Mouse (Mus musculus) left cerebral cortex, adult 6 months (tissue): ENCODE measurements around the gene Zfy1. TPM values are rescaled to one million over a fixed set of nuclear protein-coding genes. Genes with fewer than 3 reads are reported as not detected.

Source experiments
- long read RNA-seq, 2 experiments: library from polyadenylated mRNA; unstranded; transcript quantifications; one replicate each; pipeline ENCODE4 v2.0.0; 2019 to 2020
- polyA plus RNA-seq: library from polyadenylated mRNA; unstranded; fragments of <200 nt; fragmentation: Nextera tagmentation; gene quantifications from 2 replicates; pipeline ENCODE4 v1.2.3, GENCODE M21; 2021

Gene Zfy1
- not detected in 2 replicates for polyA plus RNA-seq
- long read RNA-seq, experiment 1 = 0 reads
- long read RNA-seq, experiment 2 = 0 reads

GRCm38 (mm10) chrY:797309-797708, at the start of gene Zfy1:
Gene Zfy1 (minus strand): TSS chrY:797409.

DNA sequence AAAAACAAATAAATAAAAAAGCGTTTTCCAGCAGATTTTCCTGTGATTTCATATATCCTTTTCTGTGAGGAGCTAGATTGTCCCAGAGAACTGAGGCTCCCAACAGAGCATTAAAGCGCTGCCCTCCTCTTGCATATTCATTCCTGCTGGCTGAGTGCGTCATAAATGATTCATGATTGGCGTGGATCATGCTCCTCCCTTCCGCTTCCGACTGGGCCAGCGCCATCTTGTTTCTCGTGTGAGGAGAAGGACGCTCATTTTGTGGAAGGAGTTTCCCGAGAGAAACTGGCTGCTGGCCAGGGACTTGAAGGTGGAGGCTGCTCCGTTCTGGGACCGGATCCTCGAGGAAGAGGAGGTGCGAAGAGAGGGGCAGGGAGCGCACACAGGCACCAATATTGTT, 21.2 kb upstream of the Zfy1 start, which contains the start of gene Uba1y:
Gene Uba1y (plus strand): TSS at position 254 of the 400 bp plus-strand sequence.

Other genes with a start within 250 kb of the Zfy1 start
- not detected in 2 replicates for gene Uba1y, start 21.2 kb upstream of the Zfy1 start, polyA plus RNA-seq
- 0.05 TPM in 1 of 2 replicates, not detected in the other for gene Kdm5d, start 100.4 kb upstream of the Zfy1 start, polyA plus RNA-seq
- gene Eif2s3y, start 213.1 kb upstream of the Zfy1 start, polyA plus RNA-seq = not detected in 2 replicates